Mouse (Mus musculus): ENCODE measurements at regions not wholly inside any gene's neighbourhood (a gene's known extent, or its start where the extent isn't known, plus 50 kb on each side); places are given as distances from the start of the nearest gene placed in this dataset.

- DNase-seq (ENCODE audit: low spot score), result peak; percentile 3
Observed at GRCm38 (mm10) chr5:60143391-60143790, 1665.2 kb upstream of the G6pd2 start.

DNA sequence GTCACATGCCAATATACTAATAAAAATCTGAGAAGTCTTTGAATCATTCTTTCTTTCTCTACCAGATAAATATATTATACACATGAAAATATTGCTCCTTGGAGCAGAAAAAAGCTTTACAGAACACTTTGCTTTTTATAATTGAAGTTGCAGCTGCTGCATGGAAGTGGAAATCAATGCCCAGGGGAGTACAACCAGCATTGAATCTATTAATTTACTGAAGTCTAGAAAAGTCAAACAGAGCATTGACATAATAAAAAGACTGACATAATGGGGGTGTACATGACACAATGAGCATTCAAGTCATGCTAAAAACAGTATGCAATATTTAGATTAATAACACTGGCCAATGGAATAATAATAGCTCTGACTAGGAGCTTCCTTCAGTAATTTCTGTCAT is 1663.0 kb upstream of the G6pd2 start:
- DNase-seq (ENCODE audit: low spot score), result no peak

All from left cerebral cortex, adult 11 months (tissue).